Mouse (Mus musculus): ENCODE measurements around the gene Ptger3.

DNA sequence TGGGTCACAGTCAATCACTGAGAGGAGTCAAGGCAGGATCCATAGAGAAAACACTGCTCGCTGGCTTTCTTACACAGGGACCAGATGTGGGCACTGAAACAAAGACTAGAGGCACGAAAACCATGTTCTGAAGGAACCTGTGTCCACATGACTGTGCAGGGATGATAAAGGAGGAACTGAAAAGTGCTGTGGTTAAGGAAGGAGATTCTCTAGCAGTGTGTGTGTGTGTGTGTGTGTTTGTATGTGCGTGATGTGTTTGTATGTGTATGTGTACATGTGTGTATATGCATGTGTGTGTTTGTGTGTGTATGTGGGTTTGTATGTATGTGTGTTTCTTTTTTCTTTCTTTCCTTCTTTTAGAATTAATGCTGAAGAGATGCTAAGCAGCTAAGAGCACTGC is 67.7 kb downstream of the Ptger3 start:
- TF ChIP-seq CTCF (IDR thresholded peaks at IDR 0.05; ENCODE audit: control insufficient read depth, insufficient read depth, insufficient replicate concordance, low read depth, low read length) = no peak
- TF ChIP-seq POLR2A (IDR thresholded peaks at IDR 0.05; ENCODE audit: control insufficient read depth, low read depth, low read length) = no peak

All from testis, adult 2 months (tissue).